ENCODE assay signal across 8 mouse cellular contexts in the genomic region with DNA sequence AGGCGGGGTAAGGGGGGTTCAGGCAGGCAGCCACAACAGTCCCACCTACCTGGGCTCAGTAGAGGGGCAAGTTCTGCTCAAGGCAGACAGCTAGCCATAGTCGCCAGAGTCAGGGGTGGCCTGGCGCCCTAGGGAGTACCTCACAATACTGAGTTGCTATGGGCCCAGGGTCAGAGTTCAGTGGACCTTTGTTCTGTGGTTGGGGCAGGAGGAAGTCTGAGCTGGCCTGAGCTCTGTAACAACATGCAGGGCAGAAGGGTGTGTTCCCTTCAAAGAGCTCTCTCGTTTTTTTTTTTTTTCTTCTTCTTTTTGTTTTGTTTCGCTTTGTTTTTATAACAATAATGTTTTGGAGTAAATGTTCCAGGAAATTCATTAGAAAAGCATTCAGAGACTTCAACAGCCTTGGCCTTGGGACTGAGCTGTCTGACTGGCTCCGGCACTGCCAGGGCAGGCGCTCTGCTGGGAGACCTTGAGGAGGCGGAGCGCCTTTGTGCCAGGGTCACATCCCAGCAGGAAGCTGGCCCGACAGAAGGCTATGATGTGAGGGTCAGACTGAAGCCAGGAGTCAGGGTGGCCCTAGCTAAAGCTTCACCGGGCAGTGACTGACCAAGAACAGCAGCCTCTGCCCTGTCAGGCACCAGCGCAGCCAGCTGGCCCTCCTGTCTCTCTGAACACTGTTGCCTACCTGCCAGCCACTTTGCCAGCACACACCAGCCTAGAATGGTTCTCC. TPM values are rescaled to one million over a fixed set of nuclear protein-coding genes. Genes with fewer than 3 reads are reported as not detected.
DNase-seq lines count a peak whose midpoint lies in the region; ATAC-seq and TF ChIP-seq lines count a peak whose summit lies in the region.
"Had no signal": no experiment of that assay in that cellular context is flagged by ENCODE, and none has a peak within 500 bp of the region (broad histone marks: within the 10 kb centered on the region; RNA-seq: fewer than 3 reads in every experiment).

No protein-coding gene starts in this region.

- no peak for TF ChIP-seq POLR2A in spleen, adult 2 months (IDR thresholded peaks at IDR 0.05; ENCODE audit: low read depth, low read length)

- H3K9me3 ChIP-seq in hindbrain, embryonic 14.5 days (ENCODE audit: control insufficient read depth, low read length): no peaks in the 10 kb centered on the region
- H3K9me3 ChIP-seq in liver, embryonic 16.5 days (replicated peaks; ENCODE audit: control insufficient read depth, low read length): no peaks in the 10 kb centered on the region
- H3K9me3 ChIP-seq: limb, embryonic 15.5 days had no signal

- H3K36me3 ChIP-seq in spleen, adult 2 months (ENCODE audit: control insufficient read depth, insufficient read depth, low read length): 0 out of 2 replicates have a peak, but pooled peaks cover 3% of the 10 kb centered on the region
- H3K36me3 ChIP-seq in hindbrain, embryonic 14.5 days (replicated peaks; ENCODE audit: control insufficient read depth, insufficient read depth): peaks cover 59% of the 10 kb centered on the region
- H3K36me3 ChIP-seq in liver, embryonic 16.5 days (ENCODE audit: control insufficient read depth, insufficient read depth): peaks cover 12% of the 10 kb centered on the region

- TF ChIP-seq CTCF in spleen, adult 2 months (IDR thresholded peaks at IDR 0.05; ENCODE audit: extremely low read depth, insufficient read depth, insufficient read length, insufficient replicate concordance): no peak

- no peak for DNase-seq in spleen, adult 2 months (ENCODE audit: low read depth in 1 of 2, low spot score in 2 of 2)
- DNase-seq in spleen, adult 18-20 months: no peak
- DNase-seq in cerebellum, postnatal 25 days: peak; percentile 60 to 67
- DNase-seq in hindbrain, embryonic 14.5 days (ENCODE audit: low spot score): no peak
- peak; percentile 51 for DNase-seq in yolk sac, embryonic 10.5 days (ENCODE audit: low spot score)
- no peak for DNase-seq in right cerebral cortex, adult 18-20 months

- 88% methylated on average over 12 of the region's 12 CpGs for WGBS in spleen, adult 2 months
- 41% methylated on average over 12 of the region's 12 CpGs for WGBS in hindbrain, embryonic 14.5 days
- 72% methylated on average over 12 of the region's 12 CpGs for WGBS in liver, embryonic 16.5 days (ENCODE audit: insufficient replicate concordance)

- no peaks in the 10 kb centered on the region for H3K27me3 ChIP-seq in spleen, adult 2 months (ENCODE audit: control insufficient read depth, insufficient read depth, low read length)
- H3K27me3 ChIP-seq in hindbrain, embryonic 14.5 days (ENCODE audit: control insufficient read depth, insufficient read depth, low read length): no peaks in the 10 kb centered on the region
- no peaks in the 10 kb centered on the region for H3K27me3 ChIP-seq in liver, embryonic 16.5 days (ENCODE audit: control insufficient read depth, insufficient read depth, low read depth, low read length)
- H3K27me3 ChIP-seq: limb, embryonic 15.5 days had no signal

- H3K4me3 ChIP-seq in spleen, adult 2 months (ENCODE audit: extremely low read depth, insufficient read depth, insufficient read length): no peak overlapping the region
- no peak overlapping the region for H3K4me3 ChIP-seq in hindbrain, embryonic 14.5 days (replicated peaks; ENCODE audit: low read length)
- H3K4me3 ChIP-seq in liver, embryonic 16.5 days (ENCODE audit: low read depth, low read length): no peak overlapping the region
- H3K4me3 ChIP-seq: limb, embryonic 15.5 days had no signal

- no peak for ATAC-seq in hindbrain, embryonic 14.5 days (ENCODE audit: low FRiP score)
- ATAC-seq in liver, embryonic 16.5 days (ENCODE audit: low read depth): 0 out of 2 replicates have a peak, but pooled peaks have one; percentile 22

- H3K9ac ChIP-seq in hindbrain, embryonic 14.5 days: no peak overlapping the region
- H3K9ac ChIP-seq in liver, embryonic 16.5 days (ENCODE audit: low read depth, low read length): no peak overlapping the region
- H3K9ac ChIP-seq: limb, embryonic 15.5 days had no signal

- no peaks in the 10 kb centered on the region for H3K4me1 ChIP-seq in spleen, adult 2 months (ENCODE audit: control insufficient read depth, insufficient read depth, insufficient read length)
- H3K4me1 ChIP-seq in hindbrain, embryonic 14.5 days (replicated peaks; ENCODE audit: control insufficient read depth, insufficient read depth, low read length): no peaks in the 10 kb centered on the region
- peaks cover 19% of the 10 kb centered on the region for H3K4me1 ChIP-seq in liver, embryonic 16.5 days (ENCODE audit: control insufficient read depth, low read depth, low read length)

- H3K27ac ChIP-seq in spleen, adult 2 months (ENCODE audit: insufficient read depth, low read length): peak overlapping the region; percentile 70
- H3K27ac ChIP-seq in hindbrain, embryonic 14.5 days: peak overlapping the region; percentile 29; the same call in 1 of the 2 replicates
- 0 out of 2 replicates have a peak overlapping the region, but pooled peaks have one; percentile 27 for H3K27ac ChIP-seq in liver, embryonic 16.5 days (ENCODE audit: low read length)
- H3K27ac ChIP-seq: limb, embryonic 15.5 days had no signal

- H3K4me2 ChIP-seq in hindbrain, embryonic 14.5 days (replicated peaks): no peak overlapping the region
- no peak overlapping the region for H3K4me2 ChIP-seq in liver, embryonic 16.5 days (ENCODE audit: low read depth, low read length)
- H3K4me2 ChIP-seq: limb, embryonic 15.5 days had no signal

RNA-seq across cellular contexts. Expression of a gene that starts 44.7 kb away (rescaled TPM):
- polyA plus RNA-seq in spleen, adult 2 months (2012; rRNA removed): 14.6 TPM in 2 replicates
- 38.4 and 43.2 TPM in 2 replicates for polyA plus RNA-seq in hindbrain, embryonic 14.5 days (2014; fragmentation: Nextera tagmentation; extraction: Ambion mirVana)
- 17.3 and 18.6 TPM in 2 replicates for polyA plus RNA-seq in liver, embryonic 16.5 days (2015; fragmentation: Nextera tagmentation; extraction: Ambion mirVana)

RNA-seq across cellular contexts. Expression of a gene that starts 53.8 kb away (rescaled TPM):
- 20.4 and 27.2 TPM in 2 replicates for polyA plus RNA-seq in spleen, adult 2 months (2012; rRNA removed)
- 2.3 and 4.2 TPM in 2 replicates for polyA plus RNA-seq in hindbrain, embryonic 14.5 days (2014; fragmentation: Nextera tagmentation; extraction: Ambion mirVana)
- 0.13 TPM in 1 of 2 replicates, not detected in the other for polyA plus RNA-seq in liver, embryonic 16.5 days (2015; fragmentation: Nextera tagmentation; extraction: Ambion mirVana)

Comparison
In these comparisons a context has a peak if more than half of its experiments do, and no peak if none do; other contexts are left out.
1. DNase-seq: peak in cerebellum, postnatal 25 days (2 of 2) and yolk sac, embryonic 10.5 days (single experiment); none in spleen, adult 2 months (0 of 2), spleen, adult 18-20 months (0 of 2), hindbrain, embryonic 14.5 days (single experiment) and right cerebral cortex, adult 18-20 months (single experiment).
2. Peak in every context shown above with its lines, with median percentiles within 50 percentile points of each other: H3K27ac ChIP-seq.